Mouse (Mus musculus): Measurements from ENCODE around the gene Sh3bp4.

Sh3bp4 gene

GRCm38 (mm10) chr1:89094416-89094815 lies 24.2 kb downstream of the Sh3bp4 start:
- peak in 1 of 2 experiments; percentile 17 for DNase-seq

GRCm38 (mm10) chr1:89095642-89096424 lies 25.6 kb downstream of the Sh3bp4 start:
- peak in 1 of 2 experiments; percentile 15 for DNase-seq

GRCm38 (mm10) chr1:89102231-89103003 lies 32.2 kb downstream of the Sh3bp4 start:
- DNase-seq, result peak in 1 of 2 experiments; percentile 21

- DNase-seq, result no peak
Measured at GRCm38 (mm10) chr1:89103004-89103263, 32.7 kb downstream of the Sh3bp4 start.

GRCm38 (mm10) chr1:89103505-89103904 lies 33.3 kb downstream of the Sh3bp4 start:
- peak in 1 of 2 experiments; percentile 34 for DNase-seq

- peak; percentile 86 to 93 for DNase-seq
Measured at GRCm38 (mm10) chr1:89104066-89104765, 34.0 kb downstream of the Sh3bp4 start.

- DNase-seq, result peak in 1 of 2 experiments; percentile 17
Measured at GRCm38 (mm10) chr1:89105891-89106830, 35.9 kb downstream of the Sh3bp4 start.

- peak in 1 of 2 experiments; percentile 18 for DNase-seq
Measured at GRCm38 (mm10) chr1:89107466-89107865, 37.3 kb downstream of the Sh3bp4 start.

GRCm38 (mm10) chr1:89108340-89108896 lies 38.2 kb downstream of the Sh3bp4 start:
- peak; percentile 70 to 79 for DNase-seq

- DNase-seq, result peak in 1 of 2 experiments; percentile 22
Measured at GRCm38 (mm10) chr1:89109767-89110166, 39.6 kb downstream of the Sh3bp4 start.

- peak; percentile 54 to 74 for DNase-seq
Measured at GRCm38 (mm10) chr1:89110767-89111534, 40.7 kb downstream of the Sh3bp4 start.

- DNase-seq, result peak in 1 of 2 experiments; percentile 14
Measured at GRCm38 (mm10) chr1:89112544-89112943, 42.3 kb downstream of the Sh3bp4 start.

- DNase-seq, result peak in 1 of 2 experiments; percentile 21
Measured at GRCm38 (mm10) chr1:89113731-89114130, 43.5 kb downstream of the Sh3bp4 start.

GRCm38 (mm10) chr1:89117062-89117461 lies 46.8 kb downstream of the Sh3bp4 start:
- peak in 1 of 2 experiments; percentile 22 for DNase-seq

GRCm38 (mm10) chr1:89118076-89118475 lies 47.9 kb downstream of the Sh3bp4 start:
- no peak for DNase-seq

- peak in 1 of 2 experiments; percentile 16 for DNase-seq
Measured at GRCm38 (mm10) chr1:89118836-89119235, 48.6 kb downstream of the Sh3bp4 start.

- peak in 1 of 2 experiments; percentile 17 for DNase-seq
Measured at GRCm38 (mm10) chr1:89120290-89120689, 50.1 kb downstream of the Sh3bp4 start.

GRCm38 (mm10) chr1:89121466-89121865 lies 51.3 kb downstream of the Sh3bp4 start:
- peak; percentile 68 to 75 for DNase-seq

GRCm38 (mm10) chr1:89122376-89122775 lies 52.2 kb downstream of the Sh3bp4 start:
- DNase-seq, result peak in 1 of 2 experiments; percentile 40

GRCm38 (mm10) chr1:89124076-89124475 lies 53.9 kb downstream of the Sh3bp4 start:
- DNase-seq, result peak; percentile 47 to 61

- no peak for DNase-seq
Measured at GRCm38 (mm10) chr1:89127163-89127562, 56.9 kb downstream of the Sh3bp4 start.

Data from lung, postnatal 4 days (tissue).